Mouse (Mus musculus) CH12.LX (cell line): ENCODE data around the gene Hps4. TPM values are rescaled to one million over a fixed set of nuclear protein-coding genes. Genes with fewer than 3 reads are reported as not detected.
A peak's percentile ranks its signal among the peaks of the same experiment; 100 is the strongest.

Source experiments
- DNase-seq: peaks from one replicate; pipeline ENCODE4 v3.0.0-alpha.2; 2013; ENCODE audit errors: extremely low read depth
- H3K27ac ChIP-seq: 2 replicates; pipeline ENCODE4 v1.5.1; 2012; ENCODE audit warnings: low read depth, mild to moderate bottlenecking, control low read depth, moderate library complexity; ENCODE audit not compliant: insufficient read depth
- H3K27me3 ChIP-seq: replicated peaks from 2 replicates; pipeline ENCODE3; 2012; ENCODE audit warnings: inconsistent platforms
- H3K36me3 ChIP-seq, 2 experiments: replicated peaks in 1 of 2; 2 replicates each; pipeline versions ENCODE3 to v1.6.1; 2012; ENCODE audit warnings: inconsistent platforms in 1 of 2, low read length in 1 of 2, mild to moderate bottlenecking in 1 of 2, mixed read lengths in 1 of 2, moderate library complexity in 1 of 2; ENCODE audit not compliant: control insufficient read depth in 1 of 2, insufficient read depth in 1 of 2
- H3K4me1 ChIP-seq, 2 experiments: 2 replicates each; pipeline ENCODE4 v1.6.1; 2012; ENCODE audit warnings: inconsistent platforms in 1 of 2, moderate library complexity in 1 of 2; ENCODE audit not compliant: insufficient read depth in 2 of 2, control insufficient read depth in 1 of 2
- H3K4me2 ChIP-seq: 2 replicates; pipeline ENCODE4 v1.6.1; 2012; ENCODE audit warnings: low read depth, mild to moderate bottlenecking, control low read depth; ENCODE audit not compliant: poor library complexity, insufficient read depth, severe bottlenecking
- H3K4me3 ChIP-seq, 3 experiments: fragments of 150-350 bp in 1 of 3; sonication (generic) in 1 of 3; replicated peaks in 1 of 3; 2 replicates each; pipeline versions ENCODE3 to v1.5.1; 2011 to 2012; ENCODE audit warnings: low read depth in 2 of 3, low read length in 2 of 3, mild to moderate bottlenecking in 2 of 3, moderate library complexity in 2 of 3, control low read depth in 1 of 3, improper control_type of control experiment in 1 of 3, inconsistent platforms in 1 of 3, mixed read lengths in 1 of 3; ENCODE audit not compliant: poor library complexity in 1 of 3
- H3K79me2 ChIP-seq: replicated peaks from 2 replicates; pipeline ENCODE4 v1.6.1; 2012; ENCODE audit warnings: mild to moderate bottlenecking, moderate library complexity; ENCODE audit not compliant: control insufficient read depth, poor library complexity, insufficient read depth, severe bottlenecking; ENCODE audit errors: extremely low read depth
- H3K9ac ChIP-seq: 2 replicates; pipeline ENCODE4 v1.6.1; 2012; ENCODE audit warnings: low read depth, mild to moderate bottlenecking, control low read depth, moderate library complexity; ENCODE audit not compliant: insufficient read depth
- H3K9me3 ChIP-seq: replicated peaks from 2 replicates; pipeline ENCODE3; 2012; ENCODE audit warnings: low read length, inconsistent platforms, mixed read lengths
- CTCF ChIP-seq, 2 experiments: IDR thresholded peaks in 1 of 2; conservative IDR thresholded peaks in 1 of 2; 2 replicates each; pipeline ENCODE4 v1.5.1; 2011 to 2012; ENCODE audit warnings: low read depth in 2 of 2, low read length in 2 of 2, improper control_type of control experiment in 1 of 2, inconsistent platforms in 1 of 2, mild to moderate bottlenecking in 1 of 2, moderate library complexity in 1 of 2
- E2F4 ChIP-seq: IDR thresholded peaks from 2 replicates; pipeline ENCODE4 v1.6.1; 2011; ENCODE audit warnings: low read depth, low read length, improper control_type of control experiment; ENCODE audit not compliant: insufficient replicate concordance
- POLR2A ChIP-seq: IDR thresholded peaks from 2 replicates; pipeline ENCODE4 v1.6.1; 2011; ENCODE audit warnings: low read depth, mild to moderate bottlenecking, improper control_type of control experiment, low read length
- RAD21 ChIP-seq: IDR thresholded peaks from 2 replicates; pipeline ENCODE4 v1.6.1; 2011; ENCODE audit warnings: low read depth, mild to moderate bottlenecking, low read length, improper control_type of control experiment, moderate library complexity
- SMC3 ChIP-seq: IDR thresholded peaks from 2 replicates; pipeline ENCODE4 v1.6.1; 2011; ENCODE audit warnings: low read depth, low read length, improper control_type of control experiment
- dilution Hi-C: fragments of 300-500 bp; cut with MboI; formaldehyde crosslinking; loops from 2 replicates; pipeline ENCODE4 v1.14.3; 2020; ENCODE audit warnings: low sequenced_read_pairs; ENCODE audit not compliant: extremely low pct_unique_long_range_greater_than_20kb, extremely low pct_ligation_motif_present
- in situ Hi-C: fragments of 300-500 bp; cut with MboI; formaldehyde crosslinking; loops from 3 replicates; pipeline ENCODE4 v1.14.3; 2019; ENCODE audit warnings: low sequenced_read_pairs, low pct_ligation_motif_present, low pct_unique_long_range_greater_than_20kb, mixed read lengths
- polyA plus RNA-seq: library from polyadenylated mRNA; unstranded; fragments of >175 nt; gene quantifications from 2 replicates; pipeline ENCODE4 v1.2.1, GENCODE M21; 2012; ENCODE audit warnings: low read depth; ENCODE audit not compliant: insufficient read length
- total RNA-seq, 2 experiments: library from RNA; depleted of rRNA; stranded (reverse); fragments of 300-350 nt in 1 of 2; fragments of >200 nt in 1 of 2; gene quantifications; 2 replicates each; pipeline ENCODE4 v1.2.3; 2012 to 2014

The Hps4 gene
- total and polyA plus RNA-seq, 3 experiments, result 10.0 to 23.0 (median 18.3) TPM

- dilution Hi-C loops, result no loop called here
- no peak overlapping the region for H3K4me3 ChIP-seq
- in situ Hi-C loops, result loop anchor here (10.0 kb wide), 2 partner anchors 182 to 212 kb away; no protein-coding TSS in a partner anchor
- no peaks in the 10 kb centered on the region for H3K36me3 ChIP-seq
- DNase-seq, result peak; percentile 45
- H3K4me2 ChIP-seq, result no peak overlapping the region
- no peak for TF ChIP-seq E2F4
- no peak for TF ChIP-seq POLR2A
- TF ChIP-seq CTCF (conservative IDR thresholded peaks at IDR 0.05 in 1 of 2, IDR thresholded peaks at IDR 0.05 in 1 of 2; ENCODE audit: low read depth in 2 of 2, low read length in 2 of 2), result peak; percentile 50 to 76
- TF ChIP-seq SMC3, result peak; percentile 44
- peak; percentile 27 for TF ChIP-seq RAD21
- no peak overlapping the region for H3K27ac ChIP-seq
- no peaks in the 10 kb centered on the region for H3K79me2 ChIP-seq
- H3K9me3 ChIP-seq, result no peaks in the 10 kb centered on the region
- H3K9ac ChIP-seq, result no peak overlapping the region
- no peaks in the 10 kb centered on the region for H3K4me1 ChIP-seq
- peaks cover 68% of the 10 kb centered on the region for H3K27me3 ChIP-seq
Observed at GRCm38 (mm10) chr5:112427283-112427682, 84.4 kb downstream of the Hps4 start.

Other genes starting within 250 kb of the Hps4 start
- gene Cryba4, start 90.6 kb upstream of the Hps4 start, total RNA-seq (2012; rRNA removed), result 0.25 TPM in 1 of 2 replicates, not detected in the other
- not detected in 2 replicates for gene Cryba4, start 90.6 kb upstream of the Hps4 start, total RNA-seq (2014; rRNA removed)
- not detected in 2 replicates for gene Cryba4, start 90.6 kb upstream of the Hps4 start, polyA plus RNA-seq
- not detected in 2 replicates for gene Crybb1, start 87.3 kb upstream of the Hps4 start, total RNA-seq (2012; rRNA removed)
- gene Crybb1, start 87.3 kb upstream of the Hps4 start, total RNA-seq (2014; rRNA removed), result not detected in 2 replicates
- gene Crybb1, start 87.3 kb upstream of the Hps4 start, polyA plus RNA-seq, result not detected in 2 replicates
- 20.6 and 20.7 TPM in 2 replicates for gene Tpst2, start 66.4 kb upstream of the Hps4 start, total RNA-seq (2012; rRNA removed)
- gene Tpst2, start 66.4 kb upstream of the Hps4 start, total RNA-seq (2014; rRNA removed), result 12.6 and 13.3 TPM in 2 replicates
- gene Tpst2, start 66.4 kb upstream of the Hps4 start, polyA plus RNA-seq, result 10.8 and 15.6 TPM in 2 replicates
- gene Tfip11, start 16.7 kb upstream of the Hps4 start, total RNA-seq (2012; rRNA removed), result 23.8 and 29.0 TPM in 2 replicates
- 6.6 and 8.8 TPM in 2 replicates for gene Tfip11, start 16.7 kb upstream of the Hps4 start, total RNA-seq (2014; rRNA removed)
- gene Tfip11, start 16.7 kb upstream of the Hps4 start, polyA plus RNA-seq, result 28.6 and 31.7 TPM in 2 replicates
- gene Srrd, start within 50 bp of the Hps4 start, total RNA-seq (2012; rRNA removed), result 22.3 and 23.7 TPM in 2 replicates
- gene Srrd, start within 50 bp of the Hps4 start, total RNA-seq (2014; rRNA removed), result 31.7 and 32.7 TPM in 2 replicates
- gene Srrd, start within 50 bp of the Hps4 start, polyA plus RNA-seq, result 23.4 and 27.1 TPM in 2 replicates
- gene Gm6583, start 12.9 kb downstream of the Hps4 start, total RNA-seq (2012; rRNA removed), result not detected in 2 replicates
- not detected in 2 replicates for gene Gm6583, start 12.9 kb downstream of the Hps4 start, total RNA-seq (2014; rRNA removed)
- gene Gm6583, start 12.9 kb downstream of the Hps4 start, polyA plus RNA-seq, result not detected in 2 replicates
- not detected in 2 replicates for gene Asphd2, start 51.8 kb downstream of the Hps4 start, total RNA-seq (2012; rRNA removed)
- not detected in 2 replicates for gene Asphd2, start 51.8 kb downstream of the Hps4 start, total RNA-seq (2014; rRNA removed)
- not detected in 2 replicates for gene Asphd2, start 51.8 kb downstream of the Hps4 start, polyA plus RNA-seq
- gene Gm6588, start 106.3 kb downstream of the Hps4 start, total RNA-seq (2012; rRNA removed), result not detected in 2 replicates
- gene Gm6588, start 106.3 kb downstream of the Hps4 start, total RNA-seq (2014; rRNA removed), result not detected in 2 replicates
- not detected in 2 replicates for gene Gm6588, start 106.3 kb downstream of the Hps4 start, polyA plus RNA-seq
- not detected in 2 replicates for gene Sez6l, start 234.1 kb downstream of the Hps4 start, total RNA-seq (2012; rRNA removed)
- not detected in 2 replicates for gene Sez6l, start 234.1 kb downstream of the Hps4 start, total RNA-seq (2014; rRNA removed)
- gene Sez6l, start 234.1 kb downstream of the Hps4 start, polyA plus RNA-seq, result not detected in 2 replicates